Mouse (Mus musculus): ENCODE data around the gene St8sia1. TPM values are rescaled to one million over a fixed set of nuclear protein-coding genes. Genes with fewer than 3 reads are reported as not detected.

St8sia1 gene
- polyA plus RNA-seq, 1 experiment from 2014 or later: 3.7 TPM

- WGBS: 56% methylated on average over 1 of the region's 1 CpGs
- H3K4me1 ChIP-seq (replicated peaks): peaks cover 11% of the 10 kb centered on the region
- H3K36me3 ChIP-seq: no peaks in the 10 kb centered on the region
- no peaks in the 10 kb centered on the region for H3K27me3 ChIP-seq (replicated peaks)
- ATAC-seq (ENCODE audit: insufficient number of reproducible peaks, low FRiP score): no peak
- H3K9ac ChIP-seq: no peak overlapping the region
- H3K9me3 ChIP-seq (replicated peaks): 0 out of 2 replicates have a peak, but pooled peaks cover 3% of the 10 kb centered on the region
- H3K27ac ChIP-seq (ENCODE audit: poor library complexity, severe bottlenecking): no peak overlapping the region
- H3K4me2 ChIP-seq: no peak overlapping the region
- no peak overlapping the region for H3K4me3 ChIP-seq
These were observed 13.0 kb upstream of the St8sia1 start for GRCm38 (mm10) chr6:142977221-142977620.

- no peaks in the 10 kb centered on the region for H3K4me1 ChIP-seq (replicated peaks)
- H3K27me3 ChIP-seq (replicated peaks): no peaks in the 10 kb centered on the region
- ATAC-seq (ENCODE audit: insufficient number of reproducible peaks, low FRiP score): no peak
- WGBS: 87% methylated on average over 7 of the region's 7 CpGs
- no peaks in the 10 kb centered on the region for H3K36me3 ChIP-seq
- H3K27ac ChIP-seq (ENCODE audit: poor library complexity, severe bottlenecking): no peak overlapping the region
- H3K4me2 ChIP-seq: no peak overlapping the region
- H3K4me3 ChIP-seq: no peak overlapping the region
- H3K9ac ChIP-seq: no peak overlapping the region
- 0 out of 2 replicates have a peak, but pooled peaks cover 3% of the 10 kb centered on the region for H3K9me3 ChIP-seq (replicated peaks)
These were observed 9.0 kb upstream of the St8sia1 start for GRCm38 (mm10) chr6:142973289-142973688.

GRCm38 (mm10) chr6:142972205-142972604 lies 8.0 kb upstream of the St8sia1 start:
- H3K27ac ChIP-seq (ENCODE audit: poor library complexity, severe bottlenecking): no peak overlapping the region
- H3K27me3 ChIP-seq (replicated peaks): no peaks in the 10 kb centered on the region
- H3K9ac ChIP-seq: no peak overlapping the region
- no peaks in the 10 kb centered on the region for H3K36me3 ChIP-seq
- WGBS: 50% methylated on average over 2 of the region's 2 CpGs
- 0 out of 2 replicates have a peak, but pooled peaks cover 2% of the 10 kb centered on the region for H3K9me3 ChIP-seq (replicated peaks)
- no peak overlapping the region for H3K4me2 ChIP-seq
- no peaks in the 10 kb centered on the region for H3K4me1 ChIP-seq (replicated peaks)
- H3K4me3 ChIP-seq: no peak overlapping the region
- no peak for ATAC-seq (ENCODE audit: insufficient number of reproducible peaks, low FRiP score)

GRCm38 (mm10) chr6:142967407-142967806 lies 3.2 kb upstream of the St8sia1 start:
- no peaks in the 10 kb centered on the region for H3K9me3 ChIP-seq (replicated peaks)
- no peak overlapping the region for H3K27ac ChIP-seq (ENCODE audit: poor library complexity, severe bottlenecking)
- H3K36me3 ChIP-seq: no peaks in the 10 kb centered on the region
- WGBS: 88% methylated on average over 1 of the region's 1 CpGs
- ATAC-seq (ENCODE audit: insufficient number of reproducible peaks, low FRiP score): no peak
- no peak overlapping the region for H3K9ac ChIP-seq
- no peak overlapping the region for H3K4me3 ChIP-seq
- H3K27me3 ChIP-seq (replicated peaks): peaks cover 18% of the 10 kb centered on the region
- H3K4me1 ChIP-seq (replicated peaks): peaks cover 7% of the 10 kb centered on the region
- no peak overlapping the region for H3K4me2 ChIP-seq

GRCm38 (mm10) chr6:142964531-142965385 lies 506 bp upstream of the St8sia1 start:
- Histone ChIP-seq H3K27ac (ENCODE audit: poor library complexity, severe bottlenecking) (peak overlapping the region; percentile 19; the same call in 1 of the 2 replicates), H3K9ac (peak overlapping the region; percentile 65), H3K4me1 (replicated peaks) (peaks cover 7% of the 10 kb centered on the region), H3K4me3 (peak overlapping the region; percentile 68), H3K4me2 (peak overlapping the region; percentile 98), H3K36me3 (no peaks in the 10 kb centered on the region), H3K9me3 (replicated peaks) (no peaks in the 10 kb centered on the region), H3K27me3 (replicated peaks) (peaks cover 20% of the 10 kb centered on the region)
- under 1% methylated on average over 39 of the region's 39 CpGs for WGBS
- ATAC-seq (ENCODE audit: insufficient number of reproducible peaks, low FRiP score): peak; percentile 80

GRCm38 (mm10) chr6:142963480-142964075 lies 674 bp downstream of the St8sia1 start:
- Histone ChIP-seq H3K9ac (peak overlapping the region; percentile 65), H3K27ac (ENCODE audit: poor library complexity, severe bottlenecking) (no peak overlapping the region)
- ATAC-seq (ENCODE audit: insufficient number of reproducible peaks, low FRiP score): 0 out of 2 replicates have a peak, but pooled peaks have one; percentile 37

GRCm38 (mm10) chr6:142962881-142963280 lies 1.4 kb downstream of the St8sia1 start:
- Histone ChIP-seq H3K9me3 (replicated peaks) (no peaks in the 10 kb centered on the region), H3K4me1 (replicated peaks) (peaks cover 7% of the 10 kb centered on the region), H3K9ac (no peak overlapping the region), H3K4me2 (peak overlapping the region; percentile 98), H3K4me3 (peak overlapping the region; percentile 14), H3K27ac (ENCODE audit: poor library complexity, severe bottlenecking) (no peak overlapping the region), H3K27me3 (replicated peaks) (peaks cover 20% of the 10 kb centered on the region), H3K36me3 (no peaks in the 10 kb centered on the region)
- WGBS: 86% methylated on average over 14 of the region's 14 CpGs
- ATAC-seq (ENCODE audit: insufficient number of reproducible peaks, low FRiP score): no peak

More at GRCm38 (mm10) chr6:142963480-142964075, 674 bp downstream of the St8sia1 start:
- Histone ChIP-seq H3K36me3 (no peaks in the 10 kb centered on the region), H3K9me3 (replicated peaks) (no peaks in the 10 kb centered on the region), H3K4me2 (peak overlapping the region; percentile 98), H3K4me1 (replicated peaks) (peaks cover 7% of the 10 kb centered on the region), H3K27me3 (replicated peaks) (peaks cover 20% of the 10 kb centered on the region), H3K4me3 (peak overlapping the region; percentile 68)
- WGBS: 20% methylated on average over 30 of the region's 30 CpGs

GRCm38 (mm10) chr6:142962476-142962875 lies 1.8 kb downstream of the St8sia1 start:
- no peaks in the 10 kb centered on the region for H3K36me3 ChIP-seq
- peak overlapping the region; percentile 14 for H3K4me3 ChIP-seq
- WGBS: 64% methylated on average over 10 of the region's 10 CpGs
- peaks cover 20% of the 10 kb centered on the region for H3K27me3 ChIP-seq (replicated peaks)
- no peak overlapping the region for H3K27ac ChIP-seq (ENCODE audit: poor library complexity, severe bottlenecking)
- H3K4me2 ChIP-seq: peak overlapping the region; percentile 98
- ATAC-seq (ENCODE audit: insufficient number of reproducible peaks, low FRiP score): no peak
- peaks cover 7% of the 10 kb centered on the region for H3K4me1 ChIP-seq (replicated peaks)
- no peak overlapping the region for H3K9ac ChIP-seq
- H3K9me3 ChIP-seq (replicated peaks): no peaks in the 10 kb centered on the region

- Histone ChIP-seq H3K36me3 (no peaks in the 10 kb centered on the region), H3K4me2 (peak overlapping the region; percentile 98), H3K9ac (no peak overlapping the region), H3K27ac (ENCODE audit: poor library complexity, severe bottlenecking) (no peak overlapping the region), H3K4me3 (peak overlapping the region; percentile 14), H3K4me1 (replicated peaks) (peaks cover 7% of the 10 kb centered on the region), H3K27me3 (replicated peaks) (peaks cover 20% of the 10 kb centered on the region), H3K9me3 (replicated peaks) (no peaks in the 10 kb centered on the region)
- no peak for ATAC-seq (ENCODE audit: insufficient number of reproducible peaks, low FRiP score)
- 71% methylated on average over 9 of the region's 9 CpGs for WGBS
These were observed 2.4 kb downstream of the St8sia1 start for GRCm38 (mm10) chr6:142961721-142962455.

- H3K4me2 ChIP-seq: no peak overlapping the region
- H3K27ac ChIP-seq (ENCODE audit: poor library complexity, severe bottlenecking): no peak overlapping the region
- no peaks in the 10 kb centered on the region for H3K9me3 ChIP-seq (replicated peaks)
- no peak for ATAC-seq (ENCODE audit: insufficient number of reproducible peaks, low FRiP score)
- H3K27me3 ChIP-seq (replicated peaks): no peaks in the 10 kb centered on the region
- no peaks in the 10 kb centered on the region for H3K36me3 ChIP-seq
- H3K4me1 ChIP-seq (replicated peaks): no peaks in the 10 kb centered on the region
- no peak overlapping the region for H3K4me3 ChIP-seq
- WGBS: 87% methylated on average over 4 of the region's 4 CpGs
- H3K9ac ChIP-seq: no peak overlapping the region
These were observed 7.7 kb downstream of the St8sia1 start for GRCm38 (mm10) chr6:142956556-142956955.

GRCm38 (mm10) chr6:142955281-142955680 lies 9.0 kb downstream of the St8sia1 start:
- Histone ChIP-seq H3K36me3 (no peaks in the 10 kb centered on the region), H3K4me2 (no peak overlapping the region), H3K27me3 (replicated peaks) (no peaks in the 10 kb centered on the region), H3K27ac (ENCODE audit: poor library complexity, severe bottlenecking) (no peak overlapping the region), H3K9me3 (replicated peaks) (no peaks in the 10 kb centered on the region), H3K9ac (no peak overlapping the region), H3K4me3 (no peak overlapping the region), H3K4me1 (replicated peaks) (no peaks in the 10 kb centered on the region)
- no peak for ATAC-seq (ENCODE audit: insufficient number of reproducible peaks, low FRiP score)
- 84% methylated on average over 3 of the region's 3 CpGs for WGBS

Data from heart, embryonic 12.5 days (tissue).